In the genomic region with DNA sequence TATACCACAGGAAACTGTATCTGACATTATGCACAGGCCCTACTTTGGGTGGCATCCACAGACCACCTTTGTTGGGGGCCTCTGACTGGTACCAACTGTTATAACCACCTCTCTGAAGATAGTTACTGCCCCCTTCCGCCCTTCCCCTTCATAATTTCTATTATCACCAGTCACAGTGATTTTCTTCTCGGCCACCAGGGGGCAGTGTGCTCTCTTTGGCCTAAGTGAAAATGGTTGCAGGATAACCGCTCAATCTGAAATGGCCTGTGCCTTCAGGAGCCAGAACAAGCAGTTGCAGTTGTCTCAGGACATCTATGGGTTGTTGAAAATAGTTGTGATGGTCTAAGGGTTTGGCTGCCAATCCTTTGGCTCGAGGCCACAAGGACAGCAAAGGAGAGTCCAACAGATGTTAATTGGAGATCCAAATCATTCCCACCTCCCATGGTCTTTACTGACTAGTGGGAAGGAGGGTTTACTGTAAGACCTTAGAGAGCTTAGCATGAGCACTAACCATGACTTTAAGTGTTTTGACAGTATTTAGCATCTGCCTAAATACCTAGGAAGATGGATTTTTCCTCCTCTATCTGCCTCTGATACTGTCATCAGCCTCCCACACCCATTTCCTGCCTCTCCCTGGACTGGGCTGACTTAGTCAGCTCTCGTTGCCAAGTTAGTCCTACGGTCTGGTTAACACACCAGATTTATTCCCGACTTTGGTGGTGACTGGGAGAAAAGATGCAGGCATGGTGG, we compare ENCODE assay signal across 10 mouse cellular contexts. TPM values are rescaled to one million over a fixed set of nuclear protein-coding genes. Genes with fewer than 3 reads are reported as not detected.
DNase-seq lines count a peak whose midpoint lies in the region; ATAC-seq lines count a peak whose summit lies in the region.
"Had no signal": no experiment of that assay in that cellular context is flagged by ENCODE, and none has a peak within 500 bp of the region (broad histone marks: within the 10 kb centered on the region; RNA-seq: fewer than 3 reads in every experiment).

No protein-coding gene starts in this region.

- 31% methylated on average over 7 of the region's 7 CpGs for WGBS in hindbrain, embryonic 11.5 days
- WGBS in hindbrain, embryonic 16.5 days: 33% methylated on average over 7 of the region's 7 CpGs

- no peaks in the 10 kb centered on the region for H3K9me3 ChIP-seq in hindbrain, embryonic 11.5 days (ENCODE audit: control insufficient read depth, low read length)
- no peaks in the 10 kb centered on the region for H3K9me3 ChIP-seq in hindbrain, embryonic 16.5 days (ENCODE audit: control insufficient read depth, low read length)
- H3K9me3 ChIP-seq: lung, embryonic 15.5 days had no signal

- H3K27me3 ChIP-seq in hindbrain, embryonic 11.5 days (ENCODE audit: control insufficient read depth, insufficient read depth, low read length): no peaks in the 10 kb centered on the region
- no peaks in the 10 kb centered on the region for H3K27me3 ChIP-seq in hindbrain, embryonic 16.5 days (replicated peaks; ENCODE audit: control insufficient read depth, insufficient read depth, low read length)
- H3K27me3 ChIP-seq: lung, embryonic 15.5 days had no signal

- H3K36me3 ChIP-seq in hindbrain, embryonic 11.5 days (ENCODE audit: control insufficient read depth, insufficient read depth, low read length): no peaks in the 10 kb centered on the region
- H3K36me3 ChIP-seq in hindbrain, embryonic 16.5 days (ENCODE audit: control insufficient read depth, insufficient read depth, low read length): no peaks in the 10 kb centered on the region
- H3K36me3 ChIP-seq: lung, embryonic 15.5 days had no signal

- H3K4me3 ChIP-seq in hindbrain, embryonic 11.5 days (ENCODE audit: low read depth, low read length): no peak overlapping the region
- no peak overlapping the region for H3K4me3 ChIP-seq in hindbrain, embryonic 16.5 days (ENCODE audit: low read length)
- H3K4me3 ChIP-seq: erythroblast, embryonic 14.5 days; lung, embryonic 15.5 days had no signal

- no peak overlapping the region for H3K4me2 ChIP-seq in hindbrain, embryonic 11.5 days (replicated peaks; ENCODE audit: low read depth, low read length)
- H3K4me2 ChIP-seq in hindbrain, embryonic 16.5 days (ENCODE audit: low read length): no peak overlapping the region
- H3K4me2 ChIP-seq: lung, embryonic 15.5 days had no signal

- no peak overlapping the region for H3K27ac ChIP-seq in hindbrain, embryonic 11.5 days (ENCODE audit: low read depth, low read length)
- H3K27ac ChIP-seq in hindbrain, embryonic 16.5 days (ENCODE audit: low read depth, low read length): no peak overlapping the region
- H3K27ac ChIP-seq: lung, embryonic 15.5 days had no signal

- no peak overlapping the region for H3K9ac ChIP-seq in hindbrain, embryonic 11.5 days (ENCODE audit: low read depth, low read length)
- no peak overlapping the region for H3K9ac ChIP-seq in hindbrain, embryonic 16.5 days (ENCODE audit: low read depth, low read length)
- H3K9ac ChIP-seq: lung, embryonic 15.5 days had no signal

- peak; percentile 84 for DNase-seq in hindbrain, embryonic 11.5 days (ENCODE audit: low spot score)
- DNase-seq in 416B (ENCODE audit: low read depth): peak; percentile 85
- DNase-seq in MN1 (ENCODE audit: low spot score): peak; percentile 74
- DNase-seq in cerebellum, postnatal 36 days: peak; percentile 46 to 52
- DNase-seq in induced T-regulatory cell, adult 2 months (ENCODE audit: low read depth): peak; percentile 90
- DNase-seq in frontal cortex, postnatal 10 days (ENCODE audit: low spot score in 2 of 2): no peak

- H3K4me1 ChIP-seq in hindbrain, embryonic 11.5 days (replicated peaks; ENCODE audit: control insufficient read depth, insufficient read depth, low read length): no peaks in the 10 kb centered on the region
- H3K4me1 ChIP-seq in hindbrain, embryonic 16.5 days (ENCODE audit: control insufficient read depth, insufficient read depth, low read depth, low read length): peaks cover 5% of the 10 kb centered on the region

- ATAC-seq in hindbrain, embryonic 11.5 days (ENCODE audit: low FRiP score): no peak
- no peak for ATAC-seq in hindbrain, embryonic 16.5 days
- peak; percentile 77 for ATAC-seq in megakaryocyte-erythroid progenitor cell, adult 5-6 weeks (replicated peaks; ENCODE audit: low FRiP score, low TSS enrichment, poor library complexity, severe bottlenecking)

RNA-seq across cellular contexts. Expression of gene Lrrc27, which starts 4.6 kb away (rescaled TPM):
- polyA plus RNA-seq in hindbrain, embryonic 11.5 days (2014; fragmentation: Nextera tagmentation; extraction: Ambion mirVana): 6.5 and 9.4 TPM in 2 replicates
- 3.8 and 6.8 TPM in 2 replicates for polyA plus RNA-seq in hindbrain, embryonic 16.5 days (2015; fragmentation: Nextera tagmentation; extraction: Ambion mirVana)
- 2.4 TPM in 1 of 2 replicates, not detected in the other for total RNA-seq in megakaryocyte-erythroid progenitor cell, adult 5-6 weeks (2014; fragmentation: Nextera tagmentation)
- total RNA-seq in megakaryocyte-erythroid progenitor cell, adult 5-6 weeks (2017): 0.56 and 1.4 TPM in 2 replicates
- polyA plus RNA-seq: erythroblast, embryonic 14.5 days had no signal

RNA-seq across cellular contexts. Expression of gene Stk32c, which starts 4.9 kb away (rescaled TPM):
- 0.52 and 0.54 TPM in 2 replicates for polyA plus RNA-seq in hindbrain, embryonic 11.5 days (2014; fragmentation: Nextera tagmentation; extraction: Ambion mirVana)
- polyA plus RNA-seq in hindbrain, embryonic 16.5 days (2015; fragmentation: Nextera tagmentation; extraction: Ambion mirVana): 2.9 and 3.0 TPM in 2 replicates
- not detected in 2 replicates for total RNA-seq in megakaryocyte-erythroid progenitor cell, adult 5-6 weeks (2014; fragmentation: Nextera tagmentation)
- 0.88 TPM in 1 of 2 replicates, not detected in the other for total RNA-seq in megakaryocyte-erythroid progenitor cell, adult 5-6 weeks (2017)
- polyA plus RNA-seq: erythroblast, embryonic 14.5 days had no signal

RNA-seq across cellular contexts. Expression of gene Pwwp2b, which starts 40.1 kb away (rescaled TPM):
- 3.4 and 4.4 TPM in 2 replicates for polyA plus RNA-seq in hindbrain, embryonic 11.5 days (2014; fragmentation: Nextera tagmentation; extraction: Ambion mirVana)
- 5.6 and 6.4 TPM in 2 replicates for polyA plus RNA-seq in hindbrain, embryonic 16.5 days (2015; fragmentation: Nextera tagmentation; extraction: Ambion mirVana)
- 1.4 and 2.4 TPM in 2 replicates for total RNA-seq in megakaryocyte-erythroid progenitor cell, adult 5-6 weeks (2014; fragmentation: Nextera tagmentation)
- total RNA-seq in megakaryocyte-erythroid progenitor cell, adult 5-6 weeks (2017): 1.1 and 2.1 TPM in 2 replicates
- polyA plus RNA-seq: erythroblast, embryonic 14.5 days had no signal

Comparison
In these comparisons a context has a peak if more than half of its experiments do, and no peak if none do; other contexts are left out.
1. DNase-seq: peak in hindbrain, embryonic 11.5 days (single experiment), 416B (single experiment), MN1 (single experiment), cerebellum, postnatal 36 days (2 of 2) and induced T-regulatory cell, adult 2 months (single experiment); none in frontal cortex, postnatal 10 days (0 of 2).